Mouse (Mus musculus): ENCODE measurements at regions not wholly inside any gene's neighbourhood (a gene's known extent, or its start where the extent isn't known, plus 50 kb on each side); places are given as distances from the start of the nearest gene placed in this dataset.

DNA sequence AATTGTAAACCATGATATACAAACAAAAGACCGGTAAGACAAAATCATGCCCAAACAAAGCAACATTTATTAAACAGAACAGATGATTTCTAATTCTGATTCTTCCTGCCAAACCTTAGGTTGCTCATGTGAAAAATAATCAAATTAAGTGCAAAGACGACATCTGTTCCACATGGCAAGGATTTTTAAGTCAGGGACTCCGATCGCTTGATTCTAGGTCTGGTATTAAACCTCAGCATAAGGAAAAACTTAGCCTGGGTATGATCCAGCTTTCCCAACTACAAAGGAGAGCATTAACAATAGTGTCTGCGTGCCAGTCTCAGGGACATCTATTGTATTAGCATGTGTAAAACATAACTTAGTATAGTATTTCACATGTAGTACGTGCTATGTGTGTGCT is 181.8 kb upstream of the Rnpc3 start:
- H3K4me1 ChIP-seq, result no peaks in the 10 kb centered on the region
- H3K36me3 ChIP-seq, result no peaks in the 10 kb centered on the region
- H3K4me3 ChIP-seq (replicated peaks), result no peak overlapping the region
- no peaks in the 10 kb centered on the region for H3K27me3 ChIP-seq (replicated peaks)
- H3K4me2 ChIP-seq, result no peak overlapping the region
- WGBS, result 79% methylated on average over 6 of the region's 6 CpGs
- H3K9ac ChIP-seq (replicated peaks), result no peak overlapping the region
- H3K9me3 ChIP-seq (replicated peaks), result no peaks in the 10 kb centered on the region
- no peak for ATAC-seq (ENCODE audit: low FRiP score)
- H3K27ac ChIP-seq (replicated peaks), result no peak overlapping the region

DNA sequence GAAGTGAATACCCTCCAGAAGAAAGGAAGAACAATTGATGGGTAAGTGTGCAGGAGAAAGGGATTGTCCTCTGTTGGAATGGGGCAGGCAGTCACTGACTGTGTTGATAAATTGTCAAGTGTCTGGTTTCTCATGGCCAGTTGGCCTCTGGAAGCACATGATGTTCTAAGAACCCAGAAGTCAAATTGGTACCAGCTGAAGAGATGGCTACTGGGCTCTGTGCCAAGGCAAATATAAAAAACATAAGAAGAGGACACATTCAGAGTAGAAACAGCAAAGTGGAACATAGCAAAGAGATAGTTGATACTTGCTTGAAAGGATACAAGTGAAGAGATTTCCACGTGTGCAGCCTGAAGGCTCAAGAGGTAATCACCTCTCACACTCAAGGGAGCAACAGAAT is 170.9 kb upstream of the Col11a1 start:
- Histone ChIP-seq H3K27ac (replicated peaks) (no peak overlapping the region; the same call in 1 of the 2 replicates), H3K4me2 (no peak overlapping the region), H3K4me1 (no peaks in the 10 kb centered on the region), H3K4me3 (replicated peaks) (no peak overlapping the region), H3K27me3 (replicated peaks) (no peaks in the 10 kb centered on the region), H3K36me3 (no peaks in the 10 kb centered on the region), H3K9me3 (replicated peaks) (no peaks in the 10 kb centered on the region), H3K9ac (replicated peaks) (no peak overlapping the region)
- ATAC-seq (ENCODE audit: low FRiP score), result no peak
- 57% methylated on average over 1 of the region's 1 CpGs for WGBS

DNA sequence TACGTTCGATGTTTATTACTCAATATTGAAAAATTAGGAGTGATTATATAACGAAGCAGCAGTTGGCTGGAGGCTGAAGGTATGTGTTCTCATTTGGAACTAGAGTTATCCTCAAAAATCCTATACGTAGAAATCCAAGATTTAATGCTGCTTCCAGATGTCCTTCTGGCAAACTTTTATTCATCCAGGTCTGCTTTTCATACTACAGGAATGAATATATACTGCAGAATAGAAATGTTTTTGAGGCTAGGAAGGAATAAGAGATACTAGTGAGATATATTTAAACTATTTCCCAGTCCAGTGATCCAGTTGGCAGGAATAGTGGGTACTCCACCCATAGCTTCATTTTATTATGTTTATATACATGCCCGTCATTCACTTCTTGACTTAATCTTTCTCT is 170.3 kb upstream of the Col11a1 start:
- WGBS, result 84% methylated on average over 5 of the region's 5 CpGs
- H3K9me3 ChIP-seq (replicated peaks), result no peaks in the 10 kb centered on the region
- no peak overlapping the region for H3K9ac ChIP-seq (replicated peaks)
- no peaks in the 10 kb centered on the region for H3K27me3 ChIP-seq (replicated peaks)
- H3K36me3 ChIP-seq, result no peaks in the 10 kb centered on the region
- H3K4me1 ChIP-seq, result no peaks in the 10 kb centered on the region
- ATAC-seq (ENCODE audit: low FRiP score), result no peak
- H3K4me3 ChIP-seq (replicated peaks), result no peak overlapping the region
- H3K27ac ChIP-seq (replicated peaks), result no peak overlapping the region
- no peak overlapping the region for H3K4me2 ChIP-seq

DNA sequence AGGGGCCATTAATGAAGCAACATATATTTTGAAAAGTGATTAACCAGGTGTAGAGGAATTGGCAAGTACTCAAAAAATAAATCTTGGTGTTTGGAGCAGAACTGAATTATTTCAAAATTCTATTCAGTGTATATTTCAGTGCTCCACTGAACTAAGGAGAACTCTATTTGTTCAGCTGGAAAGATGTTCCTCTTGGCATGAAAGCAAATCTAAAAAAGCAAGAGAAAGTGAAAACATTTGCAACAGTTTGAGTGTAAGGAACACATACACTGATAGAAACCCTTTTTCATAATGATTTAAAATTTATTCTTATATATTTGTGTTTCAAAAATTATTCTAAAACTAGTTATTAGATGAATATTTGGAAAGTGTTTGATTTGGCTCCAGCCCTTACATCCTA is 169.9 kb upstream of the Col11a1 start:
- H3K4me3 ChIP-seq (replicated peaks), result no peak overlapping the region
- no peak overlapping the region for H3K4me2 ChIP-seq
- ATAC-seq (ENCODE audit: low FRiP score), result no peak
- H3K36me3 ChIP-seq, result no peaks in the 10 kb centered on the region
- H3K27ac ChIP-seq (replicated peaks), result no peak overlapping the region
- no peaks in the 10 kb centered on the region for H3K4me1 ChIP-seq
- no peaks in the 10 kb centered on the region for H3K9me3 ChIP-seq (replicated peaks)
- H3K27me3 ChIP-seq (replicated peaks), result no peaks in the 10 kb centered on the region
- H3K9ac ChIP-seq (replicated peaks), result no peak overlapping the region

DNA sequence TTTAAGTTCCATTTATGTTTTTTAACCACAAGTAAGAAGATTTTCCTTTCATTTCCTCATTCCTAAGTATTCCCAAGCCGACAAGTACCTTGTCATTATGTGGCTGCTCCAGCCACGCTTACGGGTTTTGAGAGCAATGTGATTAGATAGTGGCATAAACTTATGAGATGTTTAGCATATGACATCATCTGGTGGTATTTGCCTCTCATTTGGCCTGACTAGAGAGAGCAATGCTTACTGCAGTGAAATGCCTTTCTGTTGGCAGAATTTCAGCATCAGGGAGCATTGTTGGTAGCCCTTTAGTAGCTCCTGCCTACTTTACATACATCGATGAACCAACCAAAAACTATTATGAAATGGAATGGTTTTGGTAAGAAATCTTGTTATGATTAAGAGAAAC is 157.1 kb upstream of the Col11a1 start:
- no peak overlapping the region for H3K4me2 ChIP-seq
- 88% methylated on average over 4 of the region's 4 CpGs for whole genome bisulfite sequencing
- ATAC-seq (ENCODE audit: low FRiP score), result no peak
- H3K27ac ChIP-seq (replicated peaks), result no peak overlapping the region
- no peaks in the 10 kb centered on the region for H3K9me3 ChIP-seq (replicated peaks)
- no peaks in the 10 kb centered on the region for H3K36me3 ChIP-seq
- H3K27me3 ChIP-seq (replicated peaks), result no peaks in the 10 kb centered on the region
- no peak overlapping the region for H3K4me3 ChIP-seq (replicated peaks)
- no peak overlapping the region for H3K9ac ChIP-seq (replicated peaks)
- H3K4me1 ChIP-seq, result no peaks in the 10 kb centered on the region

DNA sequence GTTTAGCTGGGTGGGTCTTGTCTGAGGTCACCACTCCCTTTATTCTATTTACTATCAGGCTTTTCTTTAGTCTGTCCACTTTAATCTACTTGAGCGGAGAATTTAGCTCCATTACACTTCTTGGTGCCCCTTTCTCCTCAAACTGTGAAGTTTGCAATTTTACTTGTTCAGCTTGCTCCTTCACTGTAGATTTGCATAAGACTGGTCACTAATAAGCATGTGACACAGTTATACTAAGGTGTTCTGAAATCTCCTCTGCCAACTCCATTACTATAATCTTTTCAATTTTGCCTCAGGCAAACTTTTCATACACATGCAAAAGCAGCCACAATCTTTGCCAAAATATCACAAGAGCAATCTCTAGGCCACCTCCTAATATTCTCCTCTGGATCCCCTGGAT is 125.2 kb upstream of the Col11a1 start:
- no peaks in the 10 kb centered on the region for H3K27me3 ChIP-seq (replicated peaks)
- WGBS, result 80% methylated on average over 1 of the region's 1 CpGs
- H3K9me3 ChIP-seq (replicated peaks), result no peaks in the 10 kb centered on the region
- H3K4me1 ChIP-seq, result no peaks in the 10 kb centered on the region
- H3K9ac ChIP-seq (replicated peaks), result no peak overlapping the region
- ATAC-seq (ENCODE audit: low FRiP score), result no peak
- no peak overlapping the region for H3K27ac ChIP-seq (replicated peaks)
- no peak overlapping the region for H3K4me2 ChIP-seq
- H3K36me3 ChIP-seq, result no peaks in the 10 kb centered on the region
- no peak overlapping the region for H3K4me3 ChIP-seq (replicated peaks)

DNA sequence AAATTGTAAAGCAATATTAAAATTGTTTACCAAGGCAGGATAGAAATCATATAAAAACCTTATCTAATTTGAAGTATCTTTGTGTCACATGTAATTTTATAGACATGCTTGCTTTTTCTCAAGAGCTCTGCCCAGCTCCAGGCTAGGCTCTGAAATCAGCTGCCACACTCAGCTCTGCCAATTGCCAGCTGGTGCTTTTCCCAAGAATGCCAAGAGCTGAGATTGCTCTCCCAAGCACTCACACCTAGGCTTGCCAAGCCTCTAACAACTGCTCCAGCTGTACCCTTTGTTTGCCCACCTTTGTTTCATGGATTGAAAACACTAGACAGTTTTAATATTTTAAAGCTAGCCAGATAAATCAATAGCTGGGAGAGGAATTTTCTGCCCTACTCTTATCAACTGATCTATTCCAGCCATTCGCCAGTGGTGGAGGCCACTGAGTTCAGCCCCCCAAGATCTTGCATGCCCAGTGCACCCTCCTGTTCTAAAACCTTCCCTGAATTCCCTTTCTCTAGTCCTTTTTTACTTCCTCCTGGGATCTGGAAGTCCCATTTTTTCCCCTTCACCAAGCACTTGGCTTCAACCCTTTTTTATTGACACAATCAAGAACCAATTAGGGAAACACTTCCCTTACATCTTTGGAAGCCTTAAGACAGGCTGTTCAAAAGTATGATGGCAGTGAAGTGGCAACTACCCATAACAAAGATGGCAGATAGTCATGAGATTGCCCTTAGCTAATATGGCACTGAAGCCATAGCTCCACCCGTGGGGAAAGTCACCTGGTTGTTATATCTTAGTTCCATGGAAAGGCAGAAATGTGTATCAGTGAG is 110.8 kb upstream of the Col11a1 start:
- H3K4me3 ChIP-seq (replicated peaks), result no peak overlapping the region

DNA sequence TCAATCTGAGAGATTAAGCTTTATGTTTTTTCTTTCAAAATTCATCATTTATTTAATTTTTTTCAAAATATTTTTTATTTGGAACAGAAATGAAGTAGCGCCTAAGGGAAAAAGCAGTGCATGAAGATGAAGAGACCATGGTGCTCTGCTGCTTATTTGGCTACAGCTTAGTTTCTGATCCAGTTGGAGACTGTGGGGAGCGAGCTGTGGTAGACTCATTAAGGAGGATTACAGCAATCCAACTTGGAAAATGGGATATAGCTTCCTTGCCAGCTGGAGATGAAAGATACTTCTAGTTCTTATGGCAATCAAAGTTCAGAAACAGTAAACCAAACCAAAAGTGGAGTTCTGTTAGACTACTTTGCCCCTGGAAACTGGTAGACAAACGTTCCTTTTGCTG is 98.8 kb upstream of the Col11a1 start:
- Histone ChIP-seq H3K36me3 (no peaks in the 10 kb centered on the region), H3K4me3 (replicated peaks) (no peak overlapping the region), H3K9ac (replicated peaks) (no peak overlapping the region), H3K9me3 (replicated peaks) (no peaks in the 10 kb centered on the region), H3K27ac (replicated peaks) (no peak overlapping the region), H3K4me2 (no peak overlapping the region), H3K27me3 (replicated peaks) (no peaks in the 10 kb centered on the region), H3K4me1 (no peaks in the 10 kb centered on the region)
- WGBS, result 79% methylated on average over 3 of the region's 3 CpGs
- ATAC-seq (ENCODE audit: low FRiP score), result no peak

More for the DNA sequence above, 110.8 kb upstream of the Col11a1 start:
- no peak overlapping the region for H3K27ac ChIP-seq (replicated peaks)
- H3K4me1 ChIP-seq, result no peaks in the 10 kb centered on the region
- no peaks in the 10 kb centered on the region for H3K27me3 ChIP-seq (replicated peaks)
- WGBS, result 80% methylated on average over 2 of the region's 2 CpGs
- H3K9me3 ChIP-seq (replicated peaks), result no peaks in the 10 kb centered on the region
- no peaks in the 10 kb centered on the region for H3K36me3 ChIP-seq
- ATAC-seq (ENCODE audit: low FRiP score), result 0 out of 2 replicates have a peak, but pooled peaks have one; percentile 47
- H3K9ac ChIP-seq (replicated peaks), result no peak overlapping the region
- no peak overlapping the region for H3K4me2 ChIP-seq

DNA sequence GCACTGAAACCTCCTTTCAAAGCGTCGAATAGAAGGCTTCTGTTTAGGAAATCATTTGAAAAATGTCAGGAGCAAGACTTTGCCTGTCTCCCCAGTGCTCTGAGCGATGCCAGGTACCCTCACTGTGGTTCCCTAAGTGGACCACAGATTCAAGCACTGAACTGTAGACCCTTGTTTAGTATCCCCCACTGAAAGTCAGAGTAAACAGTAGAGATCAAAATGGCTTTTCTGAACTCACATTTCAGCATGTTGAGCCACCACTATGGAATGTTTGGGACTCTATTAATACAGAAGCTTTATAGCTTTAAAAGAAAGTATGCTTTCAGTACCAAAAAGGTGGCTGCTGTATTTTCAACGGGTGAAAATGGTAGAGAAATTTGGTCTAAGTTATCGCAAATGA is 79.8 kb upstream of the Col11a1 start:
- WGBS, result 80% methylated on average over 5 of the region's 5 CpGs
- no peaks in the 10 kb centered on the region for H3K9me3 ChIP-seq (replicated peaks)

DNA sequence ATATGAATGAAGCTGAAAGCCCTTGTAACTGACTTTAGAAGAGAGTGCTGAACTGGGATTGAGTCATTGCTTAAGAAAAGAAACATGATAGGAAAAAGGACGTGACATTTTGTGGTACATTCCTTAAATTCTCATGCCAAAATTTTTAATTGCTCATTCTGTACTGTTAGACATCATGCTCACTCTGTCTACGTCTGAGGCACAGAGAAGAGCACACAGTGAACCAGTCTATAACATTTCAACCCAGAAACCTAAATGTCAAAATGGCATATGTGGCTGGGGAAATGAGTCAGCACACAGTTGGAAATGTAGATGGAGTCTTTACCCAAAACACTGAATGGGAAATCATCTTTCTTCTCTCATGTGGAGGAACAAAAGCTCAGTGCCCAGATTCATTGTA is 77.9 kb upstream of the Col11a1 start:
- Histone ChIP-seq H3K4me1 (no peaks in the 10 kb centered on the region), H3K36me3 (no peaks in the 10 kb centered on the region), H3K4me2 (no peak overlapping the region), H3K9ac (replicated peaks) (no peak overlapping the region), H3K9me3 (replicated peaks) (no peaks in the 10 kb centered on the region), H3K27me3 (replicated peaks) (no peaks in the 10 kb centered on the region), H3K4me3 (replicated peaks) (no peak overlapping the region), H3K27ac (replicated peaks) (no peak overlapping the region)
- WGBS, result 83% methylated on average over 2 of the region's 2 CpGs
- no peak for ATAC-seq (ENCODE audit: low FRiP score)

More for the DNA sequence above, 79.8 kb upstream of the Col11a1 start:
- Histone ChIP-seq H3K9ac (replicated peaks) (no peak overlapping the region), H3K36me3 (no peaks in the 10 kb centered on the region), H3K4me2 (no peak overlapping the region), H3K4me1 (no peaks in the 10 kb centered on the region), H3K27me3 (replicated peaks) (no peaks in the 10 kb centered on the region), H3K4me3 (replicated peaks) (no peak overlapping the region), H3K27ac (replicated peaks) (no peak overlapping the region)
- no peak for ATAC-seq (ENCODE audit: low FRiP score)

DNA sequence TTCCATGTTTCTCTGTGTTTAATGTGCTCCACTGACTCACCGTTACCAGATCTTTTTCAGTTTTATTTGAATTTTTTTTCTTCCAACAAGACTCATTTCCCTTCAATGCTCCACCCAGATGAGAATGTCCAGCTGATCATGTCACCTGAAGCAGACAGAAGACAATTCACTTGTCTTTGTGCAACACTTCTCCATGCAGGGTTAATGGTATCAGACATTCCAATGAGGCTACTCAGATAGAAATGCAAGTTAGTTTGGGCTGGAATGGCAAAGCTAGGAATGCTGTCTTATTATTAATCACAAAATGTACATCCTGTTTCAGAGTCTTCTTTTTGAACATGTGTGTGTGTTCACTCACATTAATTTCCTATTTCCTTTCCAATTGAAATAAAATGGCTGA is 77.2 kb upstream of the Col11a1 start:
- H3K27ac ChIP-seq (replicated peaks), result no peak overlapping the region

DNA sequence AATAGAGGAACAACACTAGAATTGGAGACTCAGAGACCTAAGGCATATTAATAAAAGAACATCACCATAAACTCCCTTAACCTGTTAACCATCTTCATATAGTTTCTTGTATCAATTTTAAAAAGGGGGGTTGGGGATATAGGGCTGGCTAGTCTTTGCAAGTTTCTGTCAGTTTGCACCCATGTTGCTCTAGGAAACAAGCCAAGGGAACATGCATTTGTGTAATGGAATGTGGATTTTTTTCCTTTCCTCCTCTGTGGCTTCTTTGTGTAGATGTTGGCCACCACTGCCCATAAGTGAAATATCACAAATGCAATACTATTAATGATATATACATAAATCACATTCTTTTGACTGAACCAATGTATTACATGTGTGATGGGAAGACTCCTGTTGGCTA is 75.9 kb upstream of the Col11a1 start:
- Histone ChIP-seq H3K4me3 (replicated peaks) (no peak overlapping the region), H3K9ac (replicated peaks) (no peak overlapping the region), H3K27me3 (replicated peaks) (no peaks in the 10 kb centered on the region), H3K36me3 (no peaks in the 10 kb centered on the region), H3K4me2 (no peak overlapping the region), H3K4me1 (no peaks in the 10 kb centered on the region), H3K9me3 (replicated peaks) (no peaks in the 10 kb centered on the region), H3K27ac (replicated peaks) (no peak overlapping the region)
- no peak for ATAC-seq (ENCODE audit: low FRiP score)

More for the DNA sequence above, 77.2 kb upstream of the Col11a1 start:
- Histone ChIP-seq H3K9ac (replicated peaks) (no peak overlapping the region), H3K36me3 (no peaks in the 10 kb centered on the region), H3K4me2 (no peak overlapping the region), H3K4me3 (replicated peaks) (no peak overlapping the region), H3K4me1 (no peaks in the 10 kb centered on the region), H3K9me3 (replicated peaks) (no peaks in the 10 kb centered on the region), H3K27me3 (replicated peaks) (no peaks in the 10 kb centered on the region)
- WGBS, result 94% methylated on average over 1 of the region's 1 CpGs
- no peak for ATAC-seq (ENCODE audit: low FRiP score)
